Mouse (Mus musculus): ENCODE measurements around the gene Mylk. TPM values are rescaled to one million over a fixed set of nuclear protein-coding genes. Genes with fewer than 3 reads are reported as not detected.

Mylk gene
- 1.6 TPM for total RNA-seq (2023)

DNA sequence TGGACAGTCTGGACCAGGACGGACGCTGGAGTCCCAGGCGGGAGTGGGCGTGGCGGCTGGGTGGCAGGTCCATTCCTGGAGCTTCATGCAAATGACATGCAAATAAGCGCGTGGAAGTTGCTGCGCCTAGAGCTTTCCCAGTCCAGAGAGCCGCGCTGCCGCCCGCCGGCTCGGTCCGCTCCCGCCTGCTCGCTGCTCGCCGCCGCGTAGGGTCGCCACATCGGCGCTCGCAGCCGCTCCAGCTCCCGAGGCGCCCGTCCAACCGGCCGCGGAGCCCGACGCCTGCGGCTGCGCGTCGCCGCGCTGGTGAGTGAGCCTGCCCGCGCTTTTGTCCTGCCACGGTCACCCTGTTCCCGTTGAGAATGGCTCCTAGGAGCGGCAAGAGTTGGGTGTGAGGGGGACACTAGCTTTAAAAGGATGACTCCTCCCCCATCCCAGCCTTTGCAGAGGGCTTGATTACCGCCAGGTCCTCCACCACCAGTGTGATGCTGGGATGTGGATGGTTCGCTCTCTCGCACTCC, at the start of gene Mylk:
Mylk (plus strand) TSS at position 146 of the 521 bp plus-strand sequence.

DNA sequence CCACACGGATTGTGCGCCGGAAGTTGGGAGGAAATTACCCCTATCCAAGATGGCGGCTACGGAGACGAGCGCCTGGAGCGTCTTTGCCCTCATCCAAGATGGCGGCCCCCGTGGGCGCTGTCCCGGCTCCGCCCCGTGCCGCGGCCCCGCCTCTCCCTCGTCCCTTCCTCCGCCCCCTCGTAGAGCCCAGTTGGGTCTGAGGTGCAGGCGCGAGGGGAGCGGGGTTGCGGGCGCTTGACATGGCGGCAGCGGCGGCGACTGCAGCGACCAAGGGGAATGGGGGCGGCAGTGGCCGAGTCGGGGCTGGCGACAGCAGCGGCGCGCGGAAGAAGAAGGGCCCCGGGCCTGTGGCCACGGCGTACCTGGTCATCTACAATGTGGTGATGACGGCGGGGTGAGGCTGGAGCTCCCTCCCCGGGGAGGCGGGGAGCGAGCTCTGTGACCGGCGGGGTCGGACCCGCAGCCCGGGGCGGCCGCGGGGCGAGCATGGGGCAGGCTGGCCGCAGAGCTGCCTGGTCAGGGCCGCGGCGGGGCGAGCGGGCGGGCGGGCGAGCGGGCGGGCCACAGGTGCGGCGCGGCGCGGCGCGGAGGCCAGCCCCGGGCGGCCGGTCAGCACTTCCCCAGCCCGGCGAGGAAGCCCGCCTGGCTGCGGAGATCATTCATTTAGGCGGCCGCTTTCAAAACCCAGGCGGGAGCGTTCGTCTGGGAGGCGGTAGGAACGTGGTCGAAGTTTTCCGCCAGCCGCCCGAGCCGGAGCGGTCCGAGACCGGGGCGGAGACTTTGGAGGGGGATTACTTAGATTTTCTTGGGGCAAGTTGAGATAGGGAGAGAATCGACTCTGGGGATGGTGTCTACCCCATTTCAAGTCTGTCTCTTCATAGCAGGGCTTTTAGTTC, 277.5 kb downstream of the Mylk start, which contains the start of gene Hacd2:
Hacd2 (plus strand) TSS at position 187 of the 896 bp plus-strand sequence.

Other genes starting within 250 kb of the Mylk start
- gene Kalrn, start 171.7 kb upstream of the Mylk start, total RNA-seq (2023): 1.5 TPM
- not detected for gene Ropn1, start 95.3 kb upstream of the Mylk start, total RNA-seq (2023)
- gene Ccdc14, start 54.6 kb upstream of the Mylk start, total RNA-seq (2023): 2.8 TPM

Measured in CD4-positive naive resting alpha-beta T cell, adult 57 days (primary cell).